Mouse (Mus musculus): ENCODE results near the gene Igsf8. TPM values are rescaled to one million over a fixed set of nuclear protein-coding genes. Genes with fewer than 3 reads are reported as not detected.

Gene Igsf8
- polyA plus RNA-seq, 1 experiment from 2014 or later: 142 TPM

GRCm38 (mm10) chr1:172304443-172304842 lies 43.0 kb downstream of the Igsf8 start:
- H3K36me3 ChIP-seq (ENCODE audit: control insufficient read depth, insufficient read depth, low read length): no peaks in the 10 kb centered on the region
- H3K4me2 ChIP-seq (ENCODE audit: low read depth): no peak overlapping the region
- H3K4me3 ChIP-seq (ENCODE audit: low read depth, low read length): no peak overlapping the region
- WGBS: 83% methylated on average over 6 of the region's 6 CpGs
- DNase-seq (ENCODE audit: low spot score) (no peak), ATAC-seq (ENCODE audit: insufficient read depth, low FRiP score, low TSS enrichment) (no peak)
- H3K27ac ChIP-seq (ENCODE audit: low read depth, low read length): no peak overlapping the region
- no peak overlapping the region for H3K9ac ChIP-seq (ENCODE audit: low read length)
- H3K27me3 ChIP-seq (ENCODE audit: control insufficient read depth, insufficient read depth, low read length): no peaks in the 10 kb centered on the region
- peaks cover 15% of the 10 kb centered on the region for H3K4me1 ChIP-seq (ENCODE audit: control insufficient read depth, insufficient read depth, low read length)
- H3K9me3 ChIP-seq (ENCODE audit: control insufficient read depth, low read length): no peaks in the 10 kb centered on the region

GRCm38 (mm10) chr1:172305153-172305552 lies 43.7 kb downstream of the Igsf8 start:
- WGBS: 89% methylated on average over 2 of the region's 2 CpGs
- H3K27ac ChIP-seq (ENCODE audit: low read depth, low read length): no peak overlapping the region
- ATAC-seq (ENCODE audit: insufficient read depth, low FRiP score, low TSS enrichment): no peak
- no peaks in the 10 kb centered on the region for H3K27me3 ChIP-seq (ENCODE audit: control insufficient read depth, insufficient read depth, low read length)
- no peak overlapping the region for H3K4me2 ChIP-seq (ENCODE audit: low read depth)
- no peak for DNase-seq (ENCODE audit: low spot score)
- no peak overlapping the region for H3K9ac ChIP-seq (ENCODE audit: low read length)
- no peaks in the 10 kb centered on the region for H3K9me3 ChIP-seq (ENCODE audit: control insufficient read depth, low read length)
- H3K36me3 ChIP-seq (ENCODE audit: control insufficient read depth, insufficient read depth, low read length): no peaks in the 10 kb centered on the region
- H3K4me1 ChIP-seq (ENCODE audit: control insufficient read depth, insufficient read depth, low read length): peaks cover 18% of the 10 kb centered on the region
- H3K4me3 ChIP-seq (ENCODE audit: low read depth, low read length): no peak overlapping the region

- H3K27me3 ChIP-seq (ENCODE audit: control insufficient read depth, insufficient read depth, low read length): no peaks in the 10 kb centered on the region
- ATAC-seq (ENCODE audit: insufficient read depth, low FRiP score, low TSS enrichment) (no peak), DNase-seq (ENCODE audit: low spot score) (no peak)
- no peak overlapping the region for H3K27ac ChIP-seq (ENCODE audit: low read depth, low read length)
- no peak overlapping the region for H3K4me3 ChIP-seq (ENCODE audit: low read depth, low read length)
- no peak overlapping the region for H3K4me2 ChIP-seq (ENCODE audit: low read depth)
- H3K9me3 ChIP-seq (ENCODE audit: control insufficient read depth, low read length): no peaks in the 10 kb centered on the region
- 70% methylated on average over 3 of the region's 3 CpGs for WGBS
- no peak overlapping the region for H3K9ac ChIP-seq (ENCODE audit: low read length)
- H3K36me3 ChIP-seq (ENCODE audit: control insufficient read depth, insufficient read depth, low read length): no peaks in the 10 kb centered on the region
- H3K4me1 ChIP-seq (ENCODE audit: control insufficient read depth, insufficient read depth, low read length): peaks cover 18% of the 10 kb centered on the region
These were observed 44.2 kb downstream of the Igsf8 start for GRCm38 (mm10) chr1:172305635-172306034.

GRCm38 (mm10) chr1:172306196-172306595 lies 44.8 kb downstream of the Igsf8 start:
- Histone ChIP-seq H3K4me2 (ENCODE audit: low read depth) (no peak overlapping the region), H3K9me3 (ENCODE audit: control insufficient read depth, low read length) (no peaks in the 10 kb centered on the region), H3K4me3 (ENCODE audit: low read depth, low read length) (no peak overlapping the region), H3K9ac (ENCODE audit: low read length) (no peak overlapping the region), H3K27me3 (ENCODE audit: control insufficient read depth, insufficient read depth, low read length) (no peaks in the 10 kb centered on the region), H3K36me3 (ENCODE audit: control insufficient read depth, insufficient read depth, low read length) (no peaks in the 10 kb centered on the region), H3K4me1 (ENCODE audit: control insufficient read depth, insufficient read depth, low read length) (peaks cover 21% of the 10 kb centered on the region), H3K27ac (ENCODE audit: low read depth, low read length) (no peak overlapping the region)
- WGBS: 85% methylated on average over 4 of the region's 4 CpGs
- ATAC-seq (ENCODE audit: insufficient read depth, low FRiP score, low TSS enrichment) (no peak), DNase-seq (ENCODE audit: low spot score) (no peak)

- Histone ChIP-seq H3K4me3 (ENCODE audit: low read depth, low read length) (no peak overlapping the region), H3K9me3 (ENCODE audit: control insufficient read depth, low read length) (no peaks in the 10 kb centered on the region), H3K4me1 (ENCODE audit: control insufficient read depth, insufficient read depth, low read length) (peaks cover 22% of the 10 kb centered on the region), H3K36me3 (ENCODE audit: control insufficient read depth, insufficient read depth, low read length) (no peaks in the 10 kb centered on the region), H3K27me3 (ENCODE audit: control insufficient read depth, insufficient read depth, low read length) (no peaks in the 10 kb centered on the region), H3K4me2 (ENCODE audit: low read depth) (no peak overlapping the region), H3K27ac (ENCODE audit: low read depth, low read length) (no peak overlapping the region), H3K9ac (ENCODE audit: low read length) (no peak overlapping the region)
- DNase-seq (ENCODE audit: low spot score) (no peak), ATAC-seq (ENCODE audit: insufficient read depth, low FRiP score, low TSS enrichment) (no peak)
- 84% methylated on average over 6 of the region's 6 CpGs for WGBS
These were observed 45.4 kb downstream of the Igsf8 start for GRCm38 (mm10) chr1:172306885-172307284.

- Histone ChIP-seq H3K4me2 (ENCODE audit: low read depth) (no peak overlapping the region), H3K27ac (ENCODE audit: low read depth, low read length) (no peak overlapping the region), H3K4me3 (ENCODE audit: low read depth, low read length) (no peak overlapping the region), H3K4me1 (ENCODE audit: control insufficient read depth, insufficient read depth, low read length) (peaks cover 16% of the 10 kb centered on the region), H3K36me3 (ENCODE audit: control insufficient read depth, insufficient read depth, low read length) (no peaks in the 10 kb centered on the region), H3K9me3 (ENCODE audit: control insufficient read depth, low read length) (no peaks in the 10 kb centered on the region), H3K27me3 (ENCODE audit: control insufficient read depth, insufficient read depth, low read length) (no peaks in the 10 kb centered on the region), H3K9ac (ENCODE audit: low read length) (no peak overlapping the region)
- ATAC-seq (ENCODE audit: insufficient read depth, low FRiP score, low TSS enrichment): no peak
- 74% methylated on average over 10 of the region's 10 CpGs for WGBS
- DNase-seq (ENCODE audit: low spot score): no peak
These were observed 46.5 kb downstream of the Igsf8 start for GRCm38 (mm10) chr1:172307936-172308335.

GRCm38 (mm10) chr1:172308409-172308808 lies 47.0 kb downstream of the Igsf8 start:
- no peak for ATAC-seq (ENCODE audit: insufficient read depth, low FRiP score, low TSS enrichment)
- no peak overlapping the region for H3K4me2 ChIP-seq (ENCODE audit: low read depth)
- no peak overlapping the region for H3K27ac ChIP-seq (ENCODE audit: low read depth, low read length)
- no peaks in the 10 kb centered on the region for H3K36me3 ChIP-seq (ENCODE audit: control insufficient read depth, insufficient read depth, low read length)
- no peak overlapping the region for H3K9ac ChIP-seq (ENCODE audit: low read length)
- 100% methylated on average over 1 of the region's 1 CpGs for WGBS
- no peaks in the 10 kb centered on the region for H3K27me3 ChIP-seq (ENCODE audit: control insufficient read depth, insufficient read depth, low read length)
- H3K9me3 ChIP-seq (ENCODE audit: control insufficient read depth, low read length): no peaks in the 10 kb centered on the region
- peaks cover 17% of the 10 kb centered on the region for H3K4me1 ChIP-seq (ENCODE audit: control insufficient read depth, insufficient read depth, low read length)
- no peak for DNase-seq (ENCODE audit: low spot score)
- no peak overlapping the region for H3K4me3 ChIP-seq (ENCODE audit: low read depth, low read length)

- Histone ChIP-seq H3K9ac (ENCODE audit: low read length) (peak overlapping the region; percentile 47), H3K9me3 (ENCODE audit: control insufficient read depth, low read length) (no peaks in the 10 kb centered on the region), H3K4me1 (ENCODE audit: control insufficient read depth, insufficient read depth, low read length) (peaks cover 30% of the 10 kb centered on the region), H3K4me3 (ENCODE audit: low read depth, low read length) (peak overlapping the region; percentile 20; the same call in 1 of the 2 replicates), H3K4me2 (ENCODE audit: low read depth) (peak overlapping the region; percentile 48), H3K36me3 (ENCODE audit: control insufficient read depth, insufficient read depth, low read length) (no peaks in the 10 kb centered on the region), H3K27me3 (ENCODE audit: control insufficient read depth, insufficient read depth, low read length) (no peaks in the 10 kb centered on the region), H3K27ac (ENCODE audit: low read depth, low read length) (0 out of 2 replicates have a peak overlapping the region, but pooled peaks have one; percentile 54)
- whole genome bisulfite sequencing: 5% methylated on average over 14 of the region's 14 CpGs
- ATAC-seq (ENCODE audit: insufficient read depth, low FRiP score, low TSS enrichment): peak; percentile 66
- peak; percentile 96 for DNase-seq (ENCODE audit: low spot score)
These were observed 48.4 kb downstream of the Igsf8 start for GRCm38 (mm10) chr1:172309699-172310398.

GRCm38 (mm10) chr1:172311248-172311906 lies 49.9 kb downstream of the Igsf8 start:
- H3K36me3 ChIP-seq (ENCODE audit: control insufficient read depth, insufficient read depth, low read length): 0 out of 2 replicates have a peak, but pooled peaks cover 2% of the 10 kb centered on the region
- 0 out of 2 replicates have a peak overlapping the region, but pooled peaks have one; percentile 60 for H3K27ac ChIP-seq (ENCODE audit: low read depth, low read length)
- DNase-seq (ENCODE audit: low spot score): peak; percentile 57
- H3K4me1 ChIP-seq (ENCODE audit: control insufficient read depth, insufficient read depth, low read length): peaks cover 32% of the 10 kb centered on the region
- H3K9me3 ChIP-seq (ENCODE audit: control insufficient read depth, low read length): no peaks in the 10 kb centered on the region
- no peak for ATAC-seq (ENCODE audit: insufficient read depth, low FRiP score, low TSS enrichment)
- WGBS: 6% methylated on average over 22 of the region's 23 CpGs
- H3K4me3 ChIP-seq (ENCODE audit: low read depth, low read length): peak overlapping the region; percentile 79
- no peaks in the 10 kb centered on the region for H3K27me3 ChIP-seq (ENCODE audit: control insufficient read depth, insufficient read depth, low read length)
- peak overlapping the region; percentile 68 for H3K9ac ChIP-seq (ENCODE audit: low read length)
- H3K4me2 ChIP-seq (ENCODE audit: low read depth): peak overlapping the region; percentile 95
